Mouse (Mus musculus) olfactory bulb, adult 2 months (tissue): Measurements from ENCODE around the gene Xpnpep3. TPM values are rescaled to one million over a fixed set of nuclear protein-coding genes. Genes with fewer than 3 reads are reported as not detected.
A peak's percentile ranks its signal among the peaks of the same experiment; 100 is the strongest.
"Not testable (repeated sequence)": the region's sequence is repeated elsewhere in the genome, so short reads cannot be mapped to it uniquely, and the experiment has no call there.

Experiments
- H3K27ac ChIP-seq: fragments of 200-500 bp; 2 replicates; pipeline ENCODE4 v1.5.1; 2012; ENCODE audit warnings: low read depth, low read length; ENCODE audit not compliant: insufficient read depth
- H3K4me1 ChIP-seq: fragments of 200-500 bp; 2 replicates; pipeline ENCODE4 v1.6.1; 2012; ENCODE audit warnings: low read length; ENCODE audit not compliant: control insufficient read depth, insufficient read depth
- H3K4me3 ChIP-seq: fragments of 200-500 bp; 2 replicates; pipeline ENCODE4 v1.5.1; 2012; ENCODE audit warnings: mild to moderate bottlenecking, low read depth, low read length, moderate library complexity; ENCODE audit not compliant: insufficient read depth
- CTCF ChIP-seq: fragments of 200-500 bp; IDR thresholded peaks from 2 replicates; pipeline ENCODE4 v1.5.1; 2012; ENCODE audit warnings: low read depth, mild to moderate bottlenecking, low read length, moderate library complexity; ENCODE audit not compliant: insufficient read depth
- POLR2A ChIP-seq: fragments of 200-500 bp; IDR thresholded peaks from 2 replicates; pipeline ENCODE4 v1.6.1; 2012; ENCODE audit warnings: mild to moderate bottlenecking, low read depth, low read length, moderate library complexity; ENCODE audit not compliant: insufficient read depth
- WGBS: fragments of 180-500 bp; shearing (Covaris S2); methylation state at CpG from one replicate; pipeline ENCODE4 v1.1.7; 2018; 5-methylcytosine and 5-hydroxymethylcytosine counted together
- polyA plus RNA-seq: library from polyadenylated mRNA; stranded (reverse); fragments of >200 nt; gene quantifications from 2 replicates; pipeline ENCODE4 v1.2.4, GENCODE M21; 2012; ENCODE audit warnings: low replicate concordance; ENCODE audit not compliant: missing spikeins, insufficient read depth, insufficient read length

Xpnpep3 gene
- polyA plus RNA-seq, 1 experiment: not detected

GRCm38 (mm10) chr15:81465901-81466737 lies 66.2 kb downstream of the Xpnpep3 start, which contains the start of gene Rbx1:
Gene Rbx1 (plus strand): TSS chr15:81466296.
- Histone ChIP-seq H3K27ac (peak within 1 kb of the TSS; percentile 96), H3K4me3 (peak within 1 kb of the TSS; percentile 74), H3K4me1 (no peaks in the 10 kb centered on the region)
- WGBS: under 1% methylated on average over 62 of the region's 62 CpGs
- TF ChIP-seq CTCF (no peak), POLR2A (peak; percentile 56)

GRCm38 (mm10) chr15:81466738-81467113 lies 66.8 kb downstream of the Xpnpep3 start:
- TF ChIP-seq CTCF: no peak
- TF ChIP-seq POLR2A: no peak
- Histone ChIP-seq H3K4me3 (peak overlapping the region; percentile 74), H3K4me1 (no peaks in the 10 kb centered on the region), H3K27ac (no peak overlapping the region)
- WGBS: 1% methylated on average over 15 of the region's 15 CpGs

- Histone ChIP-seq H3K4me3 (no peak overlapping the region), H3K4me1 (no peaks in the 10 kb centered on the region), H3K27ac (no peak overlapping the region)
- WGBS: 84% methylated on average over 8 of the region's 8 CpGs
- no peak for TF ChIP-seq CTCF
- no peak for TF ChIP-seq POLR2A
Observed at GRCm38 (mm10) chr15:81470735-81471134, 70.8 kb downstream of the Xpnpep3 start.

GRCm38 (mm10) chr15:81472256-81472655 lies 72.3 kb downstream of the Xpnpep3 start:
- TF ChIP-seq CTCF: no peak
- no peak for TF ChIP-seq POLR2A
- Histone ChIP-seq H3K27ac (no peak overlapping the region), H3K4me1 (no peaks in the 10 kb centered on the region), H3K4me3 (no peak overlapping the region)
- WGBS: 89% methylated on average over 5 of the region's 5 CpGs

- no peak overlapping the region for H3K4me3 ChIP-seq
- WGBS: 36% methylated on average over 3 of the region's 3 CpGs
- H3K4me1 ChIP-seq: no peaks in the 10 kb centered on the region
- H3K27ac ChIP-seq: no peak overlapping the region
- TF ChIP-seq POLR2A (no peak), CTCF (no peak)
Observed at GRCm38 (mm10) chr15:81475654-81476053, 75.7 kb downstream of the Xpnpep3 start.

- Histone ChIP-seq H3K4me1 (peaks cover 3% of the 10 kb centered on the region; the same call in 1 of the 2 replicates), H3K27ac (no peak overlapping the region), H3K4me3 (no peak overlapping the region)
- WGBS: 8% methylated on average over 2 of the region's 2 CpGs
- no peak for TF ChIP-seq CTCF
- TF ChIP-seq POLR2A: no peak
Observed at GRCm38 (mm10) chr15:81476597-81476996, 76.7 kb downstream of the Xpnpep3 start.

- Histone ChIP-seq H3K4me3 (no peak overlapping the region), H3K4me1 (peaks cover 3% of the 10 kb centered on the region; the same call in 1 of the 2 replicates), H3K27ac (no peak overlapping the region)
- 76% methylated on average over 21 of the region's 21 CpGs for WGBS
- no peak for TF ChIP-seq CTCF
- no peak for TF ChIP-seq POLR2A
Observed at GRCm38 (mm10) chr15:81479446-81480213, 79.7 kb downstream of the Xpnpep3 start.

- H3K27ac ChIP-seq, H3K4me1 ChIP-seq, H3K4me3 ChIP-seq: not testable (repeated sequence)
- 64% methylated on average over 3 of the region's 3 CpGs for WGBS
Observed at GRCm38 (mm10) chr15:81480284-81480683, 80.3 kb downstream of the Xpnpep3 start.

GRCm38 (mm10) chr15:81480977-81481379 lies 81.0 kb downstream of the Xpnpep3 start:
- H3K4me3 ChIP-seq: peak overlapping the region; percentile 43
- H3K4me1 ChIP-seq: peaks cover 3% of the 10 kb centered on the region; the same call in 1 of the 2 replicates
- 12% methylated on average over 13 of the region's 13 CpGs for WGBS
- no peak for TF ChIP-seq CTCF
- TF ChIP-seq POLR2A: no peak
- no peak overlapping the region for H3K27ac ChIP-seq
